Mouse (Mus musculus) intestine, embryonic 16.5 days (tissue): ENCODE measurements at regions not wholly inside any gene's neighbourhood (a gene's known extent, or its start where the extent isn't known, plus 50 kb on each side); places are given as distances from the start of the nearest gene placed in this dataset.
A peak's percentile ranks its signal among the peaks of the same experiment; 100 is the strongest.

Source experiments
- ATAC-seq: fragments of 200-750 bp; cut with Nextera tagmentation; 2 replicates; pipeline ENCODE4 v1.8.0; 2017; ENCODE audit warnings: moderate TSS enrichment, moderate library complexity
- H3K27ac ChIP-seq: fragments of 300-500 bp; sonication (generic); 2 replicates; pipeline ENCODE4 v1.5.1; 2014; ENCODE audit warnings: mild to moderate bottlenecking, low read length
- H3K27me3 ChIP-seq: fragments of 300-500 bp; sonication (generic); replicated peaks from 2 replicates; pipeline ENCODE4 v1.6.1; 2014; ENCODE audit warnings: low read length, control low read depth, mixed read lengths; ENCODE audit not compliant: control insufficient read depth, insufficient read depth
- H3K36me3 ChIP-seq: fragments of 300-500 bp; sonication (generic); 2 replicates; pipeline ENCODE4 v1.6.1; 2014; ENCODE audit warnings: low read length, control low read depth; ENCODE audit not compliant: control insufficient read depth, insufficient read depth
- H3K4me1 ChIP-seq: fragments of 300-500 bp; sonication (generic); 2 replicates; pipeline ENCODE4 v1.6.1; 2014; ENCODE audit warnings: low read length, control low read depth, mixed read lengths; ENCODE audit not compliant: control insufficient read depth, insufficient read depth
- H3K4me2 ChIP-seq: fragments of 300-500 bp; sonication (generic); 2 replicates; pipeline ENCODE4 v1.6.1; 2014; ENCODE audit warnings: low read depth, low read length, control low read depth
- H3K4me3 ChIP-seq: fragments of 300-500 bp; sonication (generic); 2 replicates; pipeline ENCODE4 v1.5.1; 2014; ENCODE audit warnings: mild to moderate bottlenecking, low read length
- H3K9ac ChIP-seq: fragments of 300-500 bp; sonication (generic); 2 replicates; pipeline ENCODE4 v1.6.1; 2014; ENCODE audit warnings: low read depth, low read length
- H3K9me3 ChIP-seq: fragments of 300-500 bp; sonication (generic); 2 replicates; pipeline ENCODE4 v1.6.1; 2016; ENCODE audit warnings: low read length, control low read depth; ENCODE audit not compliant: control insufficient read depth
- WGBS: fragments of 180-500 bp; shearing (Covaris S2); extraction: QIAGEN DNeasy Blood & Tissue Kit; methylation state at CpG from one replicate; pipeline ENCODE4 v1.1.7; 2014; 5-methylcytosine and 5-hydroxymethylcytosine counted together

DNA sequence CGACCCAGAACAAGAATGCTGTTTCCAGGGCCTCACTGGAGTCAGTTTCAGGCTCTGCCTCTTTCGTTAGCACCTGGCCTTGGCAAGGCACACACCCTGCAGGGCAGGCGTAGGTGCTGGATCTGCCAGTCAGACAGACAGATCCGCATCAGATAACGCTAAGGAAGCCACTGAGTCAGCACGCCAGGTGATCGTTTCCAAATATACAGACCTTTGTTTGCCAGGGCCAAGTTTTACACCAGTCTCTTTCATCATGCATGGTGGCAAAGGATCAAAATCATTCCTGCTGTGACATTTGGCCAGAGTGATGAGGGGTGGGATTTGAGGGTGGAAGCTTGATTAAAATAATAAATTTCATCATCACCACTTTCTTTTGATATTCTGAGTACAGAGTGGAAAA is 411.0 kb downstream of the Ofcc1 start:
- Histone ChIP-seq H3K4me1 (no peaks in the 10 kb centered on the region), H3K4me2 (no peak overlapping the region), H3K27ac (no peak overlapping the region), H3K4me3 (no peak overlapping the region), H3K36me3 (no peaks in the 10 kb centered on the region), H3K27me3 (no peaks in the 10 kb centered on the region), H3K9ac (no peak overlapping the region), H3K9me3 (no peaks in the 10 kb centered on the region)
- ATAC-seq: no peak
- 62% methylated on average over 7 of the region's 7 CpGs for WGBS

DNA sequence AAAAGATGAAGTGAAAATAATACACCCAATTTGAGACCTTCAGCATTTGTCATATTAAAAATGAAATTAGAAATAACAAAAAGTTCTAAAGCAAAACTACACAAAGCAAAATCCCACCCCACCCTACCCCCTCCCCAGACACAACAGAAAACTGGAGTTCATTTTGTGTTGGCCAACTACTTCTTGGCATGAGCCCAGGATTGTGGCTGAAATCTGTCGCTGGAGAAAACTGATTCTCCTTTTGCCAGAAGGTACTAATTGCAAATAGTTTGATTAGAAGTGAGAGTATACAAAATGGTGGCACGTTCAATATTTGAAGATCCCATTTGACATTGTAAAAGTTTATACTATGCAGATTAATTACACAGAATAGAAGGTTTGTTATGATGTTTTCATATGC is 426.0 kb downstream of the Ofcc1 start:
- no peaks in the 10 kb centered on the region for H3K9me3 ChIP-seq
- no peak overlapping the region for H3K4me2 ChIP-seq
- 67% methylated on average over 2 of the region's 2 CpGs for WGBS
- H3K36me3 ChIP-seq: no peaks in the 10 kb centered on the region
- no peak overlapping the region for H3K9ac ChIP-seq
- H3K27me3 ChIP-seq: no peaks in the 10 kb centered on the region
- H3K4me3 ChIP-seq: no peak overlapping the region
- no peaks in the 10 kb centered on the region for H3K4me1 ChIP-seq
- no peak overlapping the region for H3K27ac ChIP-seq
- ATAC-seq: no peak

DNA sequence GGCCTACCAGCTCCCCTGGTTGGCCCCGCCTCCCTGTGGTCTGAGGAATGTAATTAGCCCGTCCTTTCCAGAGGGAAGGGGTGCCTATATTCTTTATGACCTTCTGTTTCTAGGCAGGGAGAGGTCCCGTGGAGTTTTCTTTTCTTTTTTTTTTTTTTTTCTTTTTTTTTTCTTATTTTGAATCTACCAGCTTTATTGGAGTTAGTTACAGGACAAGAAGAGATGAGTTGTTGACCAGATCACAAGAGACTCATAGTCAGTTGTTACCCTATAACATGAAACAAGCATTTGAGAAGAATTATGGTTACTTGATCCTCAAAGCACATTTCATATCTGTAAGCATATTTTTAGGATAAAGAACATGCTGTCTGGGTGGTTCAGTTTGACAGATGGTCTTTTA is 429.8 kb downstream of the Ofcc1 start:
- no peaks in the 10 kb centered on the region for H3K9me3 ChIP-seq
- WGBS: 64% methylated on average over 3 of the region's 3 CpGs

DNA sequence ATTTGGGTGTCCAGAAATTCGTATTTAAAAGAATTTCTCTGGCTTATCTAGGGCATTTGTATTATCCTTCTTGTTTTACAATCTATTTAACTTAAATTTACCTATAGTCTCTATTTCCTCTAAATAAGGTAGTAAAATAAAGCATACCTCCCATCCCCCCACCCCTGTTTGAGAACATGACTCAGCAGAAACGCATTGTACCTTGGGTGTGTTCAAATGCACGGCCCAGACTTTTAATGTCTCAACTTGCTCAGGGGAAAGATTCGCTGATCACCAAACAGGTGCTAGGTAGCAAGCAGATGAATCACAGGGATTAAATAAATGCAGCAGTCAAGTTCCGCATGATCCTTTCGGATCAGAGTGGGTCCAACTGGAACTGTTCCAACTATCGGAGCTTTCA is 432.7 kb downstream of the Ofcc1 start:
- Histone ChIP-seq H3K27ac (no peak overlapping the region), H3K36me3 (no peaks in the 10 kb centered on the region), H3K9me3 (no peaks in the 10 kb centered on the region), H3K27me3 (no peaks in the 10 kb centered on the region), H3K9ac (no peak overlapping the region), H3K4me3 (no peak overlapping the region), H3K4me2 (no peak overlapping the region), H3K4me1 (no peaks in the 10 kb centered on the region)
- no peak for ATAC-seq
- 81% methylated on average over 7 of the region's 7 CpGs for WGBS

More for the DNA sequence above, 429.8 kb downstream of the Ofcc1 start:
- H3K4me3 ChIP-seq: no peak overlapping the region
- H3K27ac ChIP-seq: no peak overlapping the region
- no peaks in the 10 kb centered on the region for H3K36me3 ChIP-seq
- ATAC-seq: no peak
- H3K27me3 ChIP-seq: no peaks in the 10 kb centered on the region
- H3K9ac ChIP-seq: no peak overlapping the region
- H3K4me2 ChIP-seq: no peak overlapping the region
- no peaks in the 10 kb centered on the region for H3K4me1 ChIP-seq

DNA sequence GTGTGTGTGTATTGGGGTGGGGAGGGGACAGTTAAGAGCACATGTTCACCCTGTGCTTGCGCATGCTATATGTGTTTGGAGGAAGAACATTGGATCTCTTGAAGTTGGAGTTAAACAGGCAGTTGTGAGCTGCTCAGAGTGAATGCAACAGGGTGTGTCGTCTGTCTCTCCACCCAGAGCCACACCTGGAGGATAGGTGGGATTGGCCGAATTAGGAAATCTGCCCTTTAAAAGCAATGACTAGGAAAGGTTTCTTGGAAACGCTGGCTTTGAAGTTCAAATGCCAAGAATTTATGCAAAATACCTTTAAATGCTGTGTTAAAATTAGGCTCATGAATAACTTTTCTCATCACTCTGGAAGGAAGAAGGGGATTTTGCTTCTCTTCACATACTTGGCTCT is 436.9 kb downstream of the Ofcc1 start:
- 86% methylated on average over 4 of the region's 4 CpGs for WGBS
- H3K9me3 ChIP-seq: no peaks in the 10 kb centered on the region
- H3K4me3 ChIP-seq: no peak overlapping the region
- no peak for ATAC-seq
- H3K4me2 ChIP-seq: no peak overlapping the region
- no peak overlapping the region for H3K9ac ChIP-seq
- H3K27me3 ChIP-seq: no peaks in the 10 kb centered on the region
- H3K27ac ChIP-seq: no peak overlapping the region
- H3K4me1 ChIP-seq: no peaks in the 10 kb centered on the region
- no peaks in the 10 kb centered on the region for H3K36me3 ChIP-seq

DNA sequence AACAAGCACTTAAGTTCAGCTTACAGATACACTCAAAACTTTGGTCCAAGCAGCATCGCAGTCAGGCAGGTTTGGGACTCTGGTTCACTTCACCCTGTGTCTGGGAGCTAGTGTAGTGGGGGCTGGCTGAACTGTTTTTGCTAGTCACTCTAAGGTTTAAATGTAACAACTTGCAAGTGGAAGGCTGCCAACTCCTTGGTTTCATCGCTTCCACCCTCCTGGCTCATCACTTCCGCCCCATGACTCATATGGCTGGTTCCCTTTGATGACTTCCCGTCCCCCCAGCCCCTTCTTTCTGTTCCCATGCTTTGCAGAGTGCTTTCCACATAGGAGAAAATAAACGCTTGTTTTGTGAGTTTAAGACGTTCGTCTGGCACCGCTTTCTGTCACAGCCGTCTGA is 438.1 kb downstream of the Ofcc1 start:
- Histone ChIP-seq H3K4me2 (no peak overlapping the region), H3K9ac (no peak overlapping the region), H3K4me1 (no peaks in the 10 kb centered on the region), H3K4me3 (no peak overlapping the region), H3K36me3 (no peaks in the 10 kb centered on the region), H3K27ac (no peak overlapping the region), H3K9me3 (no peaks in the 10 kb centered on the region), H3K27me3 (no peaks in the 10 kb centered on the region)
- WGBS: 51% methylated on average over 9 of the region's 9 CpGs
- ATAC-seq: 0 out of 2 replicates have a peak, but pooled peaks have one; percentile 31

DNA sequence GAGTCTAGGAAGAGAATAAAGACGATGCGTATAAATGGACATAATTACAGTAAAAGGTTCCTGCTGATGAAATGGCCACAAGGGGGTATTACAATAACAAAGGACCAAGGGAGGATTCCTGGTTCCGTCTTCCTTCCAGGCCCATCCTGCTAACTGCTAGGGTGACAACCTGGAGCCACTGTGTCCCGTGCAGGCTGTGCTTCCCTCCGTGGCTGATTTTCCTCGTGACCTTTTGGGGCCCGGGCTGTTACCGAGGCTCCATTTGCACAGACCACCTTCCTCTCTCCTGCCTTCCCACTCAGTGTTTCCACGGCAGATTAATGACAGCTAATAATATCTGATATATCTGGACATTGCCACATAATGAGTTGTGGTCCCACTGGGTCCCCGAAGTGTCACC is 453.5 kb downstream of the Ofcc1 start:
- ATAC-seq: no peak
- H3K9me3 ChIP-seq: no peaks in the 10 kb centered on the region
- H3K4me3 ChIP-seq: no peak overlapping the region
- H3K36me3 ChIP-seq: no peaks in the 10 kb centered on the region
- H3K27me3 ChIP-seq: no peaks in the 10 kb centered on the region
- H3K27ac ChIP-seq: no peak overlapping the region
- H3K4me2 ChIP-seq: no peak overlapping the region
- H3K9ac ChIP-seq: no peak overlapping the region
- WGBS: 69% methylated on average over 10 of the region's 10 CpGs
- H3K4me1 ChIP-seq: no peaks in the 10 kb centered on the region

DNA sequence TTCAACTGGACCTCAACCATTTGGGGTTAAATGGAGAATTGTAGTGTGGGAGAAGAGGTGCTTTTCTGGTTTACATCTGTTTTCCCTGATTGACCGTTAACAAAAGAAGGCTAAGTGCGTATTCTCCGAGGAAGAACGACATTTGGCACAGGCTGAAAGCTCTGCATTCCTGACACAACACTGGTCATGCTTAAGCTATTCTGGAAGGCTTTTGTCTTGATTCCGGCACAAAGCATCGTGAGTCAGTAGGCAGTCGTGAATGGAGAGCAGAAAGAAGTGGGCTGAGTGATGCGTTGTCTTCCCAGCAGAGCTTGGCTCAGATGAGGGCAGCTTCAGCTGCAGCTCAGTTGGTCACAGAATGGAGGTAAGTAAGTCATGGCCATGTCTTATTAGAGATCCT is 457.0 kb downstream of the Ofcc1 start:
- WGBS: 75% methylated on average over 8 of the region's 8 CpGs

DNA sequence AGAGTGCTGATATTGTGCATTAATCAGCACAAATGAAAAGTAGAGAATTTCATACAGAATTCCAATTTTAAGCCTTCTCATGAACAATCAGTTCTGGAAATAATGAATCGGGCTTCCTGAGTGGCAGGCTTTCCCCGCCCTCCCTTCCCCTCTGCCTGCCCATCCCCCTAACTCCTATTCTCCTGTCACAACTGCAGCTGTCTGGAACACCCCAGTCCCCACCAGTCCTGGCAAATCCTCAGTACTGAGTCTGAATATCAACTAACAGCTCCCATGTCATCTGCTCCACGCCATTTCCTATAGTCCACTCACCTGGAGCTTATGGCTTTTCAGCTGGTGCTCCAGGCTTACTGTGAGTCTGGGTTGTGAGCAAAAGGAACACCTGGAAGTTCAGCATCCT is 457.9 kb downstream of the Ofcc1 start:
- Histone ChIP-seq H3K9me3 (no peaks in the 10 kb centered on the region), H3K4me2 (no peak overlapping the region), H3K27me3 (no peaks in the 10 kb centered on the region), H3K36me3 (no peaks in the 10 kb centered on the region), H3K9ac (no peak overlapping the region), H3K27ac (no peak overlapping the region), H3K4me1 (no peaks in the 10 kb centered on the region), H3K4me3 (no peak overlapping the region)
- no peak for ATAC-seq
- WGBS: 73% methylated on average over 3 of the region's 3 CpGs

More for the DNA sequence above, 457.0 kb downstream of the Ofcc1 start:
- ATAC-seq: no peak
- H3K36me3 ChIP-seq: no peaks in the 10 kb centered on the region
- H3K9me3 ChIP-seq: no peaks in the 10 kb centered on the region
- no peak overlapping the region for H3K4me2 ChIP-seq
- no peaks in the 10 kb centered on the region for H3K4me1 ChIP-seq
- no peak overlapping the region for H3K27ac ChIP-seq
- no peak overlapping the region for H3K9ac ChIP-seq
- no peaks in the 10 kb centered on the region for H3K27me3 ChIP-seq
- H3K4me3 ChIP-seq: no peak overlapping the region

DNA sequence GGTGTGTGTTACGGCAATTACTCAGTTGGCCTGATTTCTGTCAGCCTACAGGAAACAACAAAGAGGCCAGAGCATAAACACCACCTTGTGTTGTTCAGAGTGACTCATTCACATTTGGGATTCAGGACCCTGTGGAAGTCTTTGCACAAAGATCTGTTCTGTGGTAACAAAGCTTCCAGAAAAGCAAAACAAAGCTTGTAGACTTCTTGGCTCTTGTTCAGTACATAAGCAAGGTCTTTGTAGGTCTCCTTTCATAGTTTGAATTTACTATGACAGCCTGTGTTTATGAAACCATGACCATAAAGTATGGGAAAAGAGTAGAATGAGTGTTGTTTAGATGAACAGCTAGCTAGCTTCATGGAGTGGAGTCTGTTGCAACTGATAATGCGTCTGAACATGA is 461.9 kb downstream of the Ofcc1 start:
- WGBS: 70% methylated on average over 2 of the region's 2 CpGs
- H3K27ac ChIP-seq: no peak overlapping the region
- H3K9me3 ChIP-seq: no peaks in the 10 kb centered on the region
- no peak for ATAC-seq
- no peaks in the 10 kb centered on the region for H3K4me1 ChIP-seq
- no peak overlapping the region for H3K4me2 ChIP-seq
- H3K36me3 ChIP-seq: no peaks in the 10 kb centered on the region
- H3K4me3 ChIP-seq: no peak overlapping the region
- no peak overlapping the region for H3K9ac ChIP-seq
- H3K27me3 ChIP-seq: no peaks in the 10 kb centered on the region
